Mouse (Mus musculus): ENCODE measurements around the gene Kif26b. TPM values are rescaled to one million over a fixed set of nuclear protein-coding genes. Genes with fewer than 3 reads are reported as not detected.

Kif26b gene
- polyA plus RNA-seq, 1 experiment from 2014 or later: 8.7 TPM

DNA sequence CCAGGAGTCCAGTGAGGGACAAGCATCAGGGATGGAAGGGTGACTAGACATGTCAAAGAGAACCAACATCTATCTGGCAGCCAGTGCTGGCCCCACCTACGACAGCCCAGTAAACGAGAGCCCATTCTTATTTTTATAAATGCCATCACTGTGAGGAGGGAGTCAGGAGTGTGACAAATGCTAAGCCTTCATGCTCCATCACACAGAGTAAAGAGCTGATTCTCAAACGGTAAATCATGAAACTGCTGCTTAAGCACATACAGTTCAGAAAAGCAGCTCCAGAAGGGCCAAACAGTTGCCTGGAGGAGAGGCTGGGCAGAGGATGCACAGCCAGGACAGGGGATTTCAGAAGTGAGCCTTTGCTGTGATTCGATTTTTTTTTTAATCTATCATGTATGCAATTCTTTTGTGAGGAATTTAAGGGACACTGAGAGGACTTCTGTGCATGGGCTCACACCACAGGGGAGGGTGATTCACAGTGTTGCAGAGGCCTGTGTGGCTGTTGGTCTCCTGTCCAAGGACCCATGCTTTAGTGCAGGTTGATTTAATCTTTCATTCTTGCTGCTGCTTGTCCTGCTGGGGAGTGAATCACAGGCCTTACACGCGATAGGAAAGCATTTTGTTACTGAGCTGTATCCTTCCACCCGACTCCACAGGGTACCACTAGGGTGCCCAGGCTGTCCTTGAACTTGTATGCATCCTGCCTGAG is 16.4 kb upstream of the Kif26b start:
- no peak overlapping the region for H3K4me2 ChIP-seq (replicated peaks)
- H3K9ac ChIP-seq: no peak overlapping the region
- H3K9me3 ChIP-seq (replicated peaks): no peaks in the 10 kb centered on the region
- no peaks in the 10 kb centered on the region for H3K4me1 ChIP-seq
- H3K27ac ChIP-seq (replicated peaks): no peak overlapping the region
- H3K4me3 ChIP-seq (replicated peaks): no peak overlapping the region
- WGBS: 48% methylated on average over 7 of the region's 7 CpGs
- H3K27me3 ChIP-seq: no peaks in the 10 kb centered on the region
- no peaks in the 10 kb centered on the region for H3K36me3 ChIP-seq
- ATAC-seq (ENCODE audit: insufficient number of reproducible peaks, low FRiP score, low TSS enrichment, low read depth): no peak

DNA sequence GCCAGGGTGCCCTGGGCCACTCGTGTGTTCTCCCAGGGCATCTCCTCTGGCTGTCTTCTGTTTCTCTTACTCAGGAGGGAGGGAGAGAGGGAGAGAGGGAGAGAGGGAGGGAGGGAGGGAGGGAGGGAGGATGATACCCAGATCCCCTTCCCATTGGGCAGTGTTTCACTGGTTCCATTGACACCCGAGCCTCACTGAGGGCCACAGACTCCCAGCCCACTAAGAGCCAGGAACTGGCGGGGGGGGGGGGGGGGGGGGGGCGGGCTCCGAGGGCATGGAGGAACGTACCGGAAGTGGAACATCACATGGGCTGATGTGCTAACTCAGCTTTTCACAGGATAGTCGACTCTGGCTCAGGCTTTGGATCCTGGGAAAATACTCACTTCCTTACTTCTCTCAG is 15.0 kb upstream of the Kif26b start:
- Histone ChIP-seq H3K4me3 (replicated peaks) (no peak overlapping the region), H3K9me3 (replicated peaks) (no peaks in the 10 kb centered on the region), H3K27me3 (no peaks in the 10 kb centered on the region), H3K36me3 (no peaks in the 10 kb centered on the region), H3K4me1 (no peaks in the 10 kb centered on the region), H3K9ac (no peak overlapping the region), H3K4me2 (replicated peaks) (no peak overlapping the region), H3K27ac (replicated peaks) (no peak overlapping the region)
- ATAC-seq (ENCODE audit: insufficient number of reproducible peaks, low FRiP score, low TSS enrichment, low read depth): no peak
- 44% methylated on average over 4 of the region's 8 CpGs for WGBS

DNA sequence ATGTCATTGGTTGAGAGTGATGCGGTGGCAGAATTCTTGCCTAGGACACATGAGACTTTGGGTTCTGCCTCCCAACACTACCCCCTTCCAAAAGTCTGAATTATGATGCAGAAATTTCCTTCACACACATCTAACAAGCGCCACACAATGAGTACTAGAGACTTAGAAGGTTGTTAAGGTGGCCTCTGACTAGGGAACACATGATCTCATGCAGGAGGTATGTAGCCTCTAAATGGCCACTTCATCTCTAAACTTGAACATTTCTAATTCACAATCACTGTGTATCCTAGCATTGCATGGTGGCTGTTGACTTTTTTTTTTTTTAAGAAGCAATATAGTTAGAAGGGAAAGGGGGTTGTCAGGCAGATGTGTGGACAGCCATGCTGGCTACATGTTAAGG is 13.1 kb upstream of the Kif26b start:
- no peaks in the 10 kb centered on the region for H3K4me1 ChIP-seq
- WGBS: 72% methylated on average over 2 of the region's 2 CpGs
- no peaks in the 10 kb centered on the region for H3K9me3 ChIP-seq (replicated peaks)
- H3K27me3 ChIP-seq: no peaks in the 10 kb centered on the region
- no peaks in the 10 kb centered on the region for H3K36me3 ChIP-seq
- H3K4me2 ChIP-seq (replicated peaks): no peak overlapping the region
- no peak overlapping the region for H3K9ac ChIP-seq
- H3K4me3 ChIP-seq (replicated peaks): no peak overlapping the region
- no peak for ATAC-seq (ENCODE audit: insufficient number of reproducible peaks, low FRiP score, low TSS enrichment, low read depth)
- no peak overlapping the region for H3K27ac ChIP-seq (replicated peaks)

DNA sequence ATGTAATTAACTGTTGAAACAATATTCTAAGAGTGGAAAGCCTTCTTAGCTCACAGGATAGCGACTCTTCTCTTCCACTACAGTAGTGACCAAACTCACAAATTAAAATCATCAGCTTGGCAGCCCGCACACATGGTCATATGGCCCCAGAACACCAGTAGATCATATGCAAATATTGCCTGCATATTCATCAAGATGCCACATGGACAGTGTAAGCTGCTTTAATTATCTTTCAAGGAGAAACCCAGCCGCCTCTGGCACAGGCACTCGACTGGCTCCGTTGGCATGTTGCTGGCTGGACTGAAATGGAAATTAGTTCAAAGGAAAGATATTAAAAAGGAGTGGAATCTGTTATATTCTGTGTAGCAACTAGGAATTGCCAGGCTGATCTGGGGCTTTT is 6.5 kb upstream of the Kif26b start:
- no peak overlapping the region for H3K4me2 ChIP-seq (replicated peaks)
- H3K9me3 ChIP-seq (replicated peaks): no peaks in the 10 kb centered on the region
- no peaks in the 10 kb centered on the region for H3K27me3 ChIP-seq
- H3K36me3 ChIP-seq: no peaks in the 10 kb centered on the region
- no peak for ATAC-seq (ENCODE audit: insufficient number of reproducible peaks, low FRiP score, low TSS enrichment, low read depth)
- H3K9ac ChIP-seq: no peak overlapping the region
- H3K27ac ChIP-seq (replicated peaks): no peak overlapping the region
- no peak overlapping the region for H3K4me3 ChIP-seq (replicated peaks)
- WGBS: 55% methylated on average over 5 of the region's 5 CpGs
- peaks cover 7% of the 10 kb centered on the region; the same call in 1 of the 2 replicates for H3K4me1 ChIP-seq

DNA sequence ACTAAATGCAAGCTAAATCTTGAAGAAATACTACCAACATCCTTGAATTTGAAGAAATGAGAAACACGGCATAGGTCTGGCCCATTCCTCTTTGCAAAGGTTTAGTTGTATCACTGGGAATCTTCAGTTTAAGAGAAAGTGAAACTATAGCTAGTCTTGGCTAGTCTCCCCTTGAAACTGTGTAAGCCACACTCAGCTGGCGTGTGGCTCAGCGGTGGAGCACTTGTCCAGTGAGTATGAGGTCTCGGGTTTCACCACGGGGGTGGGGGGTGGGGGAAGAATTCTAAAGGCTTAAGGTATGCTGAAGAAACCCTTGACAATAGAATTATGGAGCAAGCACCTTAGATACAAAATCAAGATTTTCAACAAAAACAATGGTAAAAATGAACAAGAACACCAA is 5.8 kb upstream of the Kif26b start:
- H3K4me3 ChIP-seq (replicated peaks): no peak overlapping the region
- no peak overlapping the region for H3K4me2 ChIP-seq (replicated peaks)
- no peaks in the 10 kb centered on the region for H3K36me3 ChIP-seq
- no peaks in the 10 kb centered on the region for H3K9me3 ChIP-seq (replicated peaks)
- 34% methylated on average over 5 of the region's 5 CpGs for WGBS
- ATAC-seq (ENCODE audit: insufficient number of reproducible peaks, low FRiP score, low TSS enrichment, low read depth): no peak
- H3K27me3 ChIP-seq: no peaks in the 10 kb centered on the region
- H3K9ac ChIP-seq: no peak overlapping the region
- no peak overlapping the region; the same call in 1 of the 2 replicates for H3K27ac ChIP-seq (replicated peaks)
- peaks cover 15% of the 10 kb centered on the region for H3K4me1 ChIP-seq

DNA sequence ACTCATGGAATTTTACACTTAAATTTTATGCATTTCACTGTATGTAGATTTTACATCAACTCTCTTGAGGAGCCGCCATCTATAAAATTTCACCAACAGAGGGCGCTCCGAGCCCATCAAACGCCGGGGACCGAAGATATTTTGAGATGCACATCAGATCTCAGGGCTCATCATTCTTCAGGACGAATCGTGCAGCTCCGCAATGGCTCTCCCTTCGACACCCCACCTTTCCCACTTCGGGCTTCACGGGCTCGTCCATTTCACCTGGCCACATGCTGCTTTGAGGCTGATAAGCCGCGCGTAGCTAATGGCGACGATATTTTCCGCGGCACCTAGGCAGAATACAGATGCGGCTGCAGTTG is 1.8 kb upstream of the Kif26b start:
- Histone ChIP-seq H3K9ac (peak overlapping the region; percentile 55), H3K27me3 (no peaks in the 10 kb centered on the region), H3K4me2 (replicated peaks) (peak overlapping the region; percentile 98), H3K9me3 (replicated peaks) (no peaks in the 10 kb centered on the region), H3K36me3 (no peaks in the 10 kb centered on the region), H3K4me3 (replicated peaks) (peak overlapping the region; percentile 73), H3K27ac (replicated peaks) (peak overlapping the region; percentile 90), H3K4me1 (peaks cover 34% of the 10 kb centered on the region)
- ATAC-seq (ENCODE audit: insufficient number of reproducible peaks, low FRiP score, low TSS enrichment, low read depth): no peak
- under 1% methylated on average over 21 of the region's 21 CpGs for WGBS

DNA sequence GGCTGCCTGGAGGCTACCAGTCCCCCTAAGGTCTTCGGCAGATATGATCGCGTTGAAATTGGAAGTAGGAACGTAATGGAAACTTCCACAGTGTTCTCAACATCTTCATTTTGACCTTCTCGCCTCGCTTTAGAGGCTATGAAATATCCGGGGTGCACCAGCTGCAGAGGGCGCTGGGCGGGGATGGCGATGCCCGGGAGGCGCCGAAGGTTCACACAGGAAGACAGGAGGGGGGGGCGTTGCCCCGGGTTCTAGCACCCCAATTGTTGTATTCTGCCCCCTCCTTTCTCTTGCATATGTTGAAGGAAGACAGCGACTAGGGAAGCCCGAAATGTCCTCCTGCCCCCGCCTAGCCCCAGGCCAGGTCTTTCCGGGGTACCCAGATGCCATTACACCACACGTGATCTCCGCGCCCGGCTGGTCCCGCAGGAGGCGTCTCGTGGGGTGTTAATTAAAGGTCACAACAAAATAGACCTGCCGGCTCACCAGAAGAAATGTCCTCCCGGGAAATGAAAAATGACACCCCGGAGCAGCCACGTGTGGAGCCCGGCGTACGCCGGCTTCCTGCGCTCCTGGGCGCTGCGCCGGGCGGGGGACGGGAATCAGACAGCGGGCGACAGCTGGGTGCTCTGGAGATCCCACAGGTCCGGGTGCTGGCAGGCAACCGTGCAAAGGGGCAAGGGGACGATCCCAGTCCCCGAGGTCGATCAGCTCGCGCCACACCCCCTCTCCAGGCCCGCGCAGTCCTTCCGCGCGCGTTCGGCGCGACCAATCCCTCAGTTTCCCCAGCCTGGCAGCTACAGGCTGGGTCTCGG is 1.2 kb upstream of the Kif26b start:
- Histone ChIP-seq H3K4me2 (replicated peaks) (peak overlapping the region; percentile 98), H3K27me3 (no peaks in the 10 kb centered on the region), H3K4me1 (peaks cover 37% of the 10 kb centered on the region), H3K4me3 (replicated peaks) (peak overlapping the region; percentile 73), H3K36me3 (no peaks in the 10 kb centered on the region), H3K9me3 (replicated peaks) (no peaks in the 10 kb centered on the region), H3K27ac (replicated peaks) (peak overlapping the region; percentile 90), H3K9ac (peak overlapping the region; percentile 55)
- ATAC-seq (ENCODE audit: insufficient number of reproducible peaks, low FRiP score, low TSS enrichment, low read depth): peak; percentile 26; the same call in 1 of the 2 replicates
- under 1% methylated on average over 59 of the region's 59 CpGs for WGBS

DNA sequence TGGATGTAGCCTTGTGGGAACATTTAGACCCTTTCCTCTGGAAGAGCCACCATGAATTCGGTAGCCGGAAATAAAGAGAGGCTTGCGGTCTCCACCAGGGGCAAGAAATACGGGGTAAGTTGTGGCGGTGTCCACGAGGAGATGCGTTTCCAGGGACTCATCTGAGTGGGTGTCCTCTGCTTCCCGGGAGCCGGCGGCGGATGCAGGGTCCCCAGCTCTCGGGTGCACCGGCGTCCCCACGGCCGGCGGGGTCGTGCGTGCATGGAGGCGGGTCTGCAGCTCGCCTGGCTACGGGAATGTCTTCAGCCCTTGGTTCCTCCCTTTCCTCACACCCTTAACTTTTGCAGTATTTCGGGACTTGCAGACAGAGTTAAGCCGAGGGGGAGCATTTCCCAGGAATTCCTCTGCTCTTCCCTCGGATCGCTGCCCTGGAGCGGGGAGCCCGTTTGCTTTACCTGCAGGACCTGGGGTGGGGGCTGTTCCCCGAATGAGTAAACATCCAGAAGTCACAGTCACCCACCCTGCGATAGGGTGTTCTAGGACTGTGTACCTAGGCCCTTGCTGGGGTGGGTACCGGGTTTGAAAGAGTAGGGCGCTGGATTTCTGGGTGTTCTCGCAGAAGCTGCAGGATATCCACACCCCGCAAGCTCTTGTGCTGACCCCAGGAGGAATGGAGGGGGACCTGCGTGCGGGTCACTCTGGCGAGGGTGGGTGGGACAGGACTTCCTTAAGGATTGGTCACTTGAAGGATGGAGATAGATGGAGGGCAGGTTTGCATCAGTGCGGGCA is 781 bp downstream of the Kif26b start:
- Histone ChIP-seq H3K4me1 (peaks cover 32% of the 10 kb centered on the region), H3K27ac (replicated peaks) (peak overlapping the region; percentile 90), H3K9me3 (replicated peaks) (no peaks in the 10 kb centered on the region), H3K4me3 (replicated peaks) (peak overlapping the region; percentile 73), H3K9ac (peak overlapping the region; percentile 55), H3K27me3 (no peaks in the 10 kb centered on the region), H3K36me3 (no peaks in the 10 kb centered on the region), H3K4me2 (replicated peaks) (peak overlapping the region; percentile 98)
- under 1% methylated on average over 37 of the region's 38 CpGs for WGBS
- ATAC-seq (ENCODE audit: insufficient number of reproducible peaks, low FRiP score, low TSS enrichment, low read depth): no peak

DNA sequence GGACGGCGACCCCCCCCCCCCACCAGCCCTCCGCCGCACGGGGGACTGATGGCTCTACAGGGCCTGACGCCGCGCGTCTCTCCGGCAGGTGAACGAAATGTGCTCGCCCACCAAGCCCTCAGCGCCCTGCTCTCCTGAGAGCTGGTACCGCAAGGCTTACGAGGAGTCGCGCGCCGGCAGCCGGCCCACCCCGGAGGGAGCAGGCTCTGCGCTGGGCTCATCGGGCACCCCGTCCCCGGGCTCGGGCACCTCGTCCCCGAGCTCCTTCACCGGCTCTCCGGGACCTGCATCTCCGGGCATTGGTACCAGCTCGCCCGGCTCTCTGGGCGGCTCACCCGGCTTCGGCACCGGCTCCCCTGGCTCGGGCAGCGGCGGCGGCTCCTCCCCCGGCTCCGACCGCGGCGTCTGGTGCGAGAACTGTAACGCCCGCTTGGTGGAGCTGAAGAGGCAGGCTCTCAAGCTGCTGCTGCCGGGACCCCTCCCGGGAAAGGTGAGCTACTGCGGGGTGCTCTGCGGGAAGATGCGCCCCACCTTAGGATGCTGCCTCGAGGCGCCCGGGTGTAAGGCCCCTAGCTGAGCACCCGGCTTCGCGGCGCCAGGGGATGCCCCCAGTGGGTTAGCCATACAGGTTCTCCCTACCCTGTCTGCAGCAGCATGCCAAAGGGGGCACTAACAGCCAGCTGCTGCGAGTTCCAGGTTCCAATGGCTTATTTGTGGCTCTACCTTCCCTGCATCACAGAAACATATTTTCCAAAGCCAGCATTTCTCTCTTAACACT is 1.6 kb downstream of the Kif26b start:
- Histone ChIP-seq H3K4me2 (replicated peaks) (peak overlapping the region; percentile 98), H3K27me3 (no peaks in the 10 kb centered on the region), H3K4me1 (peaks cover 32% of the 10 kb centered on the region), H3K36me3 (peaks cover 7% of the 10 kb centered on the region), H3K9me3 (replicated peaks) (no peaks in the 10 kb centered on the region), H3K9ac (peak overlapping the region; percentile 55), H3K4me3 (replicated peaks) (peak overlapping the region; percentile 73), H3K27ac (replicated peaks) (peak overlapping the region; percentile 68)
- WGBS: under 1% methylated on average over 58 of the region's 62 CpGs
- peak; percentile 31 for ATAC-seq (ENCODE audit: insufficient number of reproducible peaks, low FRiP score, low TSS enrichment, low read depth)

DNA sequence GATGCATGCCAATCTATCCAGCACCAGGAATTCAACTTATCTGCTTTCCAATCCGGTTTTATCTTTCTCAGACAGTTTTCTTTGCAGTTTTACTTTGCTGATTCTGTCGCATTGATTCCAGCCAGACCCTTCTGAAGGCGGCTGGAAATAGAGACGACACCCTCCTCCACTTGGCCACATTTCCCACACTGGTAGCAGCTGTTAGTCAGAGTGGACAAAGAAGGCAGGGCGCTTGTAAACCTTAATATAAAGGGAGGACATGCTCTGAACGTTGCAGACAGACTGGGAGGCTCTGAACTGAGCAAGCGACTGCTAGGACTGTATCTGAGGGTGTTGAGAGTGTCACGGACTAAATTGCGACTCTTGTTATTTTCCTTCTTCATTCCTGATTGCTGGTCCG is 11.3 kb downstream of the Kif26b start:
- H3K27me3 ChIP-seq: no peaks in the 10 kb centered on the region
- no peak for ATAC-seq (ENCODE audit: insufficient number of reproducible peaks, low FRiP score, low TSS enrichment, low read depth)
- H3K9me3 ChIP-seq (replicated peaks): peaks cover 4% of the 10 kb centered on the region; the same call in 1 of the 2 replicates
- peaks cover 12% of the 10 kb centered on the region for H3K36me3 ChIP-seq
- H3K9ac ChIP-seq: no peak overlapping the region
- H3K27ac ChIP-seq (replicated peaks): no peak overlapping the region
- H3K4me1 ChIP-seq: no peaks in the 10 kb centered on the region
- WGBS: 74% methylated on average over 10 of the region's 10 CpGs
- no peak overlapping the region for H3K4me3 ChIP-seq (replicated peaks)
- H3K4me2 ChIP-seq (replicated peaks): no peak overlapping the region
